Mouse (Mus musculus): ENCODE data around the gene Hs6st1. TPM values are rescaled to one million over a fixed set of nuclear protein-coding genes. Genes with fewer than 3 reads are reported as not detected.
A peak's percentile ranks its signal among the peaks of the same experiment; 100 is the strongest.

The Hs6st1 gene
- total RNA-seq, 1 experiment from 2014 or later = 89.0 TPM

GRCm38 (mm10) chr1:36130307-36131035, 62.3 kb downstream of the Hs6st1 start:
- peak; percentile 48 for DNase-seq

GRCm38 (mm10) chr1:36131154-36131553, 63.0 kb downstream of the Hs6st1 start:
- DNase-seq = peak; percentile 40

GRCm38 (mm10) chr1:36131766-36132165, 63.6 kb downstream of the Hs6st1 start:
- no peak for DNase-seq

- DNase-seq = no peak
Measured at GRCm38 (mm10) chr1:36132211-36132610, 64.0 kb downstream of the Hs6st1 start.

- DNase-seq = no peak
Measured at GRCm38 (mm10) chr1:36133041-36133440, 64.8 kb downstream of the Hs6st1 start.

GRCm38 (mm10) chr1:36133647-36134046, 65.4 kb downstream of the Hs6st1 start:
- DNase-seq = no peak

- DNase-seq = peak; percentile 84
Measured at GRCm38 (mm10) chr1:36134584-36134983, 66.4 kb downstream of the Hs6st1 start.

GRCm38 (mm10) chr1:36140311-36140710, 72.1 kb downstream of the Hs6st1 start:
- DNase-seq = no peak

- peak; percentile 52 for DNase-seq
Measured at GRCm38 (mm10) chr1:36145050-36145449, 76.8 kb downstream of the Hs6st1 start.

- no peak for DNase-seq
Measured at GRCm38 (mm10) chr1:36148809-36149208, 80.6 kb downstream of the Hs6st1 start.

GRCm38 (mm10) chr1:36149411-36149810, 81.2 kb downstream of the Hs6st1 start:
- no peak for DNase-seq

Small RNA genes within 50 kb of the gene (microRNA-seq; reads per million reads assigned to microRNA genes)
- 1.3 to 1.9 reads per million in 2 experiments for gene Mir6897

Other genes with a start within 250 kb of the Hs6st1 start
- gene Uggt1, start 176.3 kb downstream of the Hs6st1 start, total RNA-seq (2021) = 42.8 and 45.7 TPM in 2 replicates
- 4.0 and 5.8 TPM in 2 replicates for gene Neurl3, start 206.3 kb downstream of the Hs6st1 start, total RNA-seq (2021)
- 6.0 and 10.6 TPM in 2 replicates for gene Arid5a, start 239.3 kb downstream of the Hs6st1 start, total RNA-seq (2021)

All from adrenal gland, postnatal 14 days (tissue).